Mouse (Mus musculus) adrenal gland, adult 18-20 months (tissue): Measurements from ENCODE around the gene Cep19. TPM values are rescaled to one million over a fixed set of nuclear protein-coding genes. Genes with fewer than 3 reads are reported as not detected.
A peak's percentile ranks its signal among the peaks of the same experiment; 100 is the strongest.
"Not testable (repeated sequence)": the region's sequence is repeated elsewhere in the genome, so short reads cannot be mapped to it uniquely, and the experiment has no call there.

Experiments
- DNase-seq, 2 experiments: peaks; one replicate each; pipeline ENCODE4 v3.0.0; 2021 to 2022; ENCODE audit warnings: low spot score in 2 of 2
- long read RNA-seq, 2 experiments: library from polyadenylated mRNA; stranded (forward); transcript quantifications; one replicate each; pipeline ENCODE4 v2.0.0; 2021
- total RNA-seq, 2 experiments: library from RNA; stranded (reverse); gene quantifications; 1 replicate in 1 of 2; 2 replicates in 1 of 2; pipeline ENCODE4 v1.2.3; 2021

Cep19 gene
- 1 to 10 TPM; 8.4 to 9.2 TPM for total RNA-seq
- long read RNA-seq, experiment 1, transcript Cep19-202 (4 exons, 1,718 nt) = major isoform, 6 of 8 reads
- long read RNA-seq, experiment 1, partial matches to known transcripts = 1 of 8 reads
- long read RNA-seq, experiment 1, other reads (novel, unspliced or antisense) = 1 of 8 reads
- long read RNA-seq, experiment 2, transcript Cep19-202 (4 exons, 1,718 nt) = major isoform, 32 of 37 reads
- long read RNA-seq, experiment 2, partial matches to known transcripts = 0 of 37 reads
- long read RNA-seq, experiment 2, other reads (novel, unspliced or antisense) = 5 of 37 reads

GRCm38 (mm10) chr16:32099638-32100150 lies at the start of gene Cep19, which contains the start of gene Pigx:
Gene Cep19, plus strand, starts transcription at chr16:32099800.
Gene Pigx, minus strand, starts transcription at chr16:32099740.
- peak; percentile 89 to 92 for DNase-seq

DNA sequence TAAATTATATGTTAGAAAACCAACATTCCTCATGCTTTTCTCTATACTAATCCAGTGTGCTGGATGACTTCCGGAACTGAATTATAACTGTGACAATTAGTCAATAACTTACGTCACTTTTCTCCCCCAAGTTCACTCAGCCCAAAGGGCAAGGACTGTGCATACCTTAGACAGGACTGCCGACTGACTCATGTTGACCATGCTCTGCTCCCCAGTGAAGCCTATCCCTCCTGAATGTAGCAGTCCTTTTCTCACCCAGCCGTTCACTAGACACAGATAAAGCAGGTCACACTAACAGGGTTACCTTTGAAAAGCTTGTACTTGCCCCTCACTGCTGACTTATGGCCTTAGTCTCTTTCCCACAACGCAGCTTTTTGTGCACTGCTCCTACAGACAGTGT lies 40.8 kb upstream of the Cep19 start:
- DNase-seq = no peak

GRCm38 (mm10) chr16:32059840-32060523 lies 39.6 kb upstream of the Cep19 start:
- no peak for DNase-seq

DNA sequence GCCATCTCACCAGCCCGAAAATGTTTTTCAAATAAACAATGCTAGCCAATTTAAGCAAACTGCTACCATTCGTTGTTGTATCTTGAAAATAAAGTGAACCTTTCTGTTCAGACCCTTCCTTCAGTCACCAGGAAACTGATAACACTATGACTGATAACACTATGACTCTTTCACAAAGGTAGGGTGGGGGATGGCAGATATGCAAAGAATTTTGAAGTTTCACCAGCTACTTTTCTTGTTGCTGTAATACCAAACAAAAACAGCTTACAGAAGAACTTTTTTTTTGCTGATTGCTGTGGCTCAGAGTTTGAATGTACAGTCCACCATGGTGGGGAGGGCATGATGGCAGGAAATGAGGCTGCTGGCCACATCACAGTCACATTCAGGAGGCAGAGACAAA lies 37.4 kb upstream of the Cep19 start:
- no peak for DNase-seq

GRCm38 (mm10) chr16:32063900-32064299 lies 35.7 kb upstream of the Cep19 start:
- no peak for DNase-seq

GRCm38 (mm10) chr16:32066899-32067298 lies 32.7 kb upstream of the Cep19 start:
- no peak for DNase-seq

- DNase-seq = no peak
Observed at GRCm38 (mm10) chr16:32068389-32069300, 31.0 kb upstream of the Cep19 start.

DNA sequence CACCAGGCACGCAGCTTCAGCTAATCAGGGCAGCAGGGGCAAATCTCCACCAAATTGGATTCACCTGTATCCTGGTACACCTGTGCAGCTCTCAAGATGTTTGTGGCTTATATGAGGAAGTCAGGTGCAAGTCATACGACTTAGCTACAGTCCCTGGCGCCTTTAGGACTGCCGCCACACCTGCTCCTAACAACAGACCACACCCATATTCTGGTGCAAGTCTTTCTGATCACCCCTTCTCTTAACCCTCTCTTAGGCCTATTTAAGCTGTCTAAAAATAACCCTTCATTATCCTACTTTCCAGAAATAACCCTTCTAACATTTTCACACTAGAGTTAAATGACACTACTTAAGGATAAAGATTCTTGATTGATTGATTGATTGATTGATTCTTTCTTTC lies 29.5 kb upstream of the Cep19 start:
- not testable (repeated sequence) for DNase-seq

GRCm38 (mm10) chr16:32075762-32076161 lies 23.8 kb upstream of the Cep19 start:
- no peak for DNase-seq

DNA sequence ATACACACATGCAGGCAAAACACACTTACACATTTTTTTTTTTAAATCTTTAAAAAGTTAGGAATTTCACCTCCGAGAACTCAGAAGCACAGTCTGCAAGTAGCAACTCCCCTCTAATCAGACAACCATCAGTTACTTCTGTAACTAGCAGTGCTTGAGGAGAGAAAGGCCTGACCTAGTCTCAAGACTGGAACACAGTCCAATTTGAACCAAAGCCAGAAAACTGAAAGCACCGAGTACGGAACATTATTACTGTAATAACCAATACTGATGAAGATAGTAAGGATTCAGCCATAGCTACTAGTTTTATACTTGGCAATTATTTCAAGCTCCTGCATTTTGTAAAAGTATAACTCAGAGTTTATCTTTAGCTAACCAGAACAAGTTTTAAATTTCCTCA lies 23.2 kb upstream of the Cep19 start:
- DNase-seq = no peak

DNA sequence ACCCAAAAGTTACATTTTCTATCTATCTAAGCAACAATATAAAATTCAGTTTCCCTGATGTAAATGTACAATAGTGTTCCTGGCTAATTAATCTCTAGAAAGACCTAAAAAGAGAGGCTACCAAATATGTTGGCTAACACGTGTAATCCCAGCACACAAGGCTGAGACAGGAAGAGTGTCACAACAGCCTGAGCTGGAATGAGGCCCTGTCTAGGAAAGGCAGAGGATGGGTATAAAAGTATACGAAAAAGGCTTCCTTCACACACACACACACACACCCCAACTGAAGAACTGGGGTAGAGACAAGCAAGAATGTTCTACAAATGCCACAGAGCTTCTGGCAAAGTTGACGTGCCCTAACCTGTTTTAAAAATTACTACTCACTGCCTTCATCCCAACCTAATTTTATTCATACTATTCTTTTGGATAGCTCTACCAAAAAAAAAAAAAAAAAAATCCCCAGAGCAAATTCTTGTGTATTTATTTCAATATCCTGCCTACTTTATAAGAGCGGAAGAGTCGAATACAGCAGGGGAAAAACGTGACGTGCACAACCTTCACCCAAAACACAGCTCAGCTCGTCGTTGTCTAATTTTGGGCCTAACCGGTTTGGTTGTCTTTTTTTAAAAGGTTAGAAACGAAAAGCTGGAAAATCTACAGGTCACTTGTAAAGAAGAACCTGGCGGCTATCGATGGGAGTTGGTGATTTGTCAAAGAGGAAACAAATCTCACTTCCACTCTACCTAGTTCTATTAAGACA lies 21.8 kb upstream of the Cep19 start:
- no peak for DNase-seq

DNA sequence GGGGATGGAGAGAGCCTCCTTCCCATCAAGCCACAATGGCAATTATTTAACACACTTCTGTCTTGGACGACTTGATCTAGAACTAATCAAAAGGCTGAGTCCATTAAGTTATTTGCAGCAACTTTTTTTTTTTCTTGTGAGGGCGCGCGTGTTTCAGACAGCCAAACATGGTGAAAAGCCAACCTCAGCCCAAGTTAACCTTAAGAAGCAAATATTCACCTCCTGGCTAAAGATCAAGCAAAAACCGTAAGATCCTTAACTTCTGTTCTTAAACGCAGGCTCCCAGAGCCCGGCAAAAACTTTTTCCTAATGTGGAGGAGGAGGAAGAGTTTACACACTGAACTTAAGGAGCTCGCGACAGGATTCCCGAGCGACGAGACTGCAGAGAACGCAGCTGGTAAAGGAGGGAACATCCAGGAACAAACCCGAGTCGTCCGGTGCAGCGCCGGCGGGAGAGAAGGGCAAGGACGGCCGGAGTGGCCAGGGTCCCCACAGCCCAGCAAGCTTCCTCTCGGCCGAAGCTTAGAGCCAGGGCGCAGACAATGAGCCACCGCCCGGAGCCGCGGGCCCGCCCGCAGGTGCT lies 21.1 kb upstream of the Cep19 start:
- DNase-seq = no peak

- DNase-seq = peak; percentile 86 to 88
Observed at GRCm38 (mm10) chr16:32078991-32079511, 20.5 kb upstream of the Cep19 start, which contains the start of gene Pak2. Gene Pak2, minus strand, starts transcription at chr16:32079342.

- no peak for DNase-seq
Observed at GRCm38 (mm10) chr16:32087629-32088443, 11.8 kb upstream of the Cep19 start.

- DNase-seq = no peak
Observed at GRCm38 (mm10) chr16:32091466-32091865, 8.1 kb upstream of the Cep19 start.

DNA sequence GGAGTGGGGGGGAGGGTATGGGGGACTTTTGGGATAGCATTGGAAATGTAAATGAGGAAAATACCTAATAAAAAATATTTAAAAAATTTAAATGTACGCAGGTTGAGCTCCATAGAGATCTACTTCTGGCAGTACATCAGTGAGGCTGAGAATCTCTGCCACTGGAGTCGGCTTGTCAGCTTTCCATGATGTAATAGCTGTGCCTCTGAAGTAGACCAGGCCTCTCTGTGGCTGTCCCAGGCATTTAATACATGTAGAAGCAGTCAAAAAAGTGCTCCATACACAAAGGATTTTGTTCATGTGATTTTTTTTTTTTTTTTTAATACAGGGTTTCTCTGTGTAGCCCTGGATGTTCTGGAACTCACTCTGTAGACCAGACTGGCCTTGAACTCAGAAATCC lies 1.8 kb upstream of the Cep19 start:
- DNase-seq = not testable (repeated sequence)

DNA sequence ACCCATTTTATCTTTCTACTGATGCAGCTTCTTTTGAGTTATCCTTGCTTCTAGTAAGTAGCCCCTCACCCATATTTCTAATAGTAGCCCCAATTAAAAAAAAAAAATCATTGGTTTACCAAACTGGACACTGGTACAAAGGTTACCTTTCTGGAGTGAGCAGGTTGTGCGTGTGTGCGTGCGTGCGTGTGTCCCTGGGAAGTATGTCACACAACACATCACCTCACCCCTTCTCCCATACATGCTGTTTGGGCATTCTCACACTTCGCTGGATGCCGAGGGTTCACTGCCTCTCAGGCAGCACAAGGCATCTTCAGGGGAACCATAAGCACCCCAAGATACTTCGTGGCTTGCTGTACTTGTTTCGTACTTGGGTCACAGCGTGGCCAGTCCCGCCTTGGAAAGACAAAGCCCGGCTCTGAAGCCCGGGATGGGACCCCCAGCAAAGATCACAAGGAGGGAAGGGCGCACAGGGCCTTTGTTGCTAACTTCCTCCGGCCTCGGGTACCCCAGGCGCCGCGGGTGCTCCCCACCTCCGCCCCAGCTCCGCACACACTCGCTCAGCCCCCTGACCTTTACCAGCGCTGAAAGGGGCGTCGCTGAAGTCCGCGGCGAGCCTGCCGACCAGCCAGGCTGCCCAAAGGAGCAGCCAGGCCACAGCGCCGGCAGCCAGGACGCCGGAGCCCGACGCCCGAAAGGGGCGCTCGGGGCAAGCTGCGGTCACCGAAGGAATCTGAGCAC lies 533 bp upstream of the Cep19 start:
- no peak for DNase-seq

- no peak for DNase-seq
Observed at GRCm38 (mm10) chr16:32102295-32102694, 2.7 kb downstream of the Cep19 start.
